Mouse (Mus musculus): ENCODE data around the gene Ift122. TPM values are rescaled to one million over a fixed set of nuclear protein-coding genes. Genes with fewer than 3 reads are reported as not detected.

The Ift122 gene
- total RNA-seq (2023): 1.1 and 2.5 TPM in 2 replicates

GRCm38 (mm10) chr6:115853091-115853813 lies at the start of gene Ift122, which contains the start of gene Mbd4:
TSS of gene Ift122 (plus strand) at chr6:115853470.
TSS of gene Mbd4 (minus strand) at chr6:115853371.

GRCm38 (mm10) chr6:115808488-115809231 lies 44.6 kb upstream of the Ift122 start, which contains the start of gene Rpl32:
TSS of gene Rpl32 (minus strand) at chr6:115808747.

DNA sequence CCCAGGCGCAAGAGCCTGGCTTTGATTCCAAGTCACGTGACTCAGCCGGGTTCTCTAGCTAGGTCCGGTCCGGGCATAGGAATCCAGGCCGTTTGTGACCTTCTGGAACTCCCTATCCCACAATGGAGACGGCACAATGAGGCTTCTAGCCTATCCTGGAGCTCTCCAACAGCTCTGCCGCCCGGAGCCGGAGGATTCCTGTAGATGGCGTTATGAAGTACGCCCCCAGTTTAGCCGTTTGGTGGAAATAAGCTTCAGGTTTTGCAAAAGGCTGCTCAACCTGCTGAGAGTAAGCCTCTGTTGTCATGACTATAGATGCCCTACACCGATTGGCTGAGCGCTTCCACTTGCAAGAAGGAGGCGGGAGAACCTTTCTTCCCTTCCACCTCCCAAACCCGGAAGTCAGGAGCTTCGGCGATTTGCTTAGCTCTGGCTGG lies 15.1 kb upstream of the Ift122 start, which contains the start of gene Efcab12:
TSS of gene Efcab12 (minus strand) at position 252 of the 437 bp plus-strand sequence.

GRCm38 (mm10) chr6:115931639-115932038 lies 78.4 kb downstream of the Ift122 start, which contains the start of gene Rho:
TSS of gene Rho (plus strand) at chr6:115931748.

DNA sequence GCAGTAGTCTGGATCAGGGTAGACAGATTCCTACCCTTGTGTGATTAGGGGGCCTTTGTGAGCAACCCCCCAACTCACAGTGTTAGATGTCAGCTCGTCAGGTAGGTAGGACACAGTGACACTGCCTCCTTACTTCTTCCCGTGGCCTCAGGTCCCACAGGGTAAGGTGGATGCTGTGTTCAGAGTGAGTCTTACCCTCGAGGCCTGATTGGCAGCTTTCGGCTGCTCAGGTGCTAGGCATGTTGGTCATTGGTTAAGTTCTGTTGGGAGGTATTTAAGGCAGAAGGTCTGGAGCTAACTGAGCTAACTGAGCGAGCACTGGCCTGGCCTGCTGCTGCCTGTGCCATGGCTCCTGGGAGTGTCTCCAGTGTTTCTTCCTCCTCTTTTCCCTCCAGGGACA lies 91.4 kb downstream of the Ift122 start, which contains the start of gene H1foo:
TSS of gene H1foo (plus strand) at position 301 of the 400 bp plus-strand sequence.

Other genes with a start within 250 kb of the Ift122 start
- gene Raf1, start 176.8 kb upstream of the Ift122 start, total RNA-seq (2023): 377 and 583 TPM in 2 replicates
- gene Tmem40, start 91.1 kb upstream of the Ift122 start, total RNA-seq (2023): 93.6 and 100 TPM in 2 replicates
- 0.27 and 0.60 TPM in 2 replicates for gene Cand2, start 78.9 kb upstream of the Ift122 start, total RNA-seq (2023)
- 502 and 689 TPM in 2 replicates for gene Rpl32, start 44.7 kb upstream of the Ift122 start, total RNA-seq (2023)
- gene Efcab12, start 15.1 kb upstream of the Ift122 start, total RNA-seq (2023): not detected in 2 replicates
- 7.6 and 14.3 TPM in 2 replicates for gene Mbd4, start 99 bp upstream of the Ift122 start, total RNA-seq (2023)
- not detected in 2 replicates for gene Rho, start 78.3 kb downstream of the Ift122 start, total RNA-seq (2023)
- not detected in 2 replicates for gene H1foo, start 91.5 kb downstream of the Ift122 start, total RNA-seq (2023)
- 80.6 and 117 TPM in 2 replicates for gene Plxnd1, start 141.5 kb downstream of the Ift122 start, total RNA-seq (2023)

Data from neutrophil, adult 65 days (primary cell).